Mouse (Mus musculus) embryonic facial prominence, embryonic 12.5 days (tissue): ENCODE measurements around the gene Csmd2. TPM values are rescaled to one million over a fixed set of nuclear protein-coding genes. Genes with fewer than 3 reads are reported as not detected.
"Not testable (repeated sequence)": the region's sequence is repeated elsewhere in the genome, so short reads cannot be mapped to it uniquely, and the experiment has no call there.

Source experiments
- ATAC-seq: fragments of 200-750 bp; cut with Nextera tagmentation; 2 replicates; pipeline ENCODE4 v1.8.0; 2017; ENCODE audit not compliant: insufficient number of reproducible peaks, insufficient read depth, low FRiP score, low TSS enrichment
- H3K27ac ChIP-seq: fragments of 300-500 bp; sonication (generic); 2 replicates; pipeline ENCODE4 v1.5.1; 2016; ENCODE audit warnings: mild to moderate bottlenecking
- H3K27me3 ChIP-seq: fragments of 300-500 bp; sonication (generic); 2 replicates; pipeline ENCODE4 v1.6.1; 2016; ENCODE audit warnings: mild to moderate bottlenecking, moderate library complexity
- H3K36me3 ChIP-seq: fragments of 300-500 bp; sonication (generic); 2 replicates; pipeline ENCODE4 v1.6.1; 2016; ENCODE audit warnings: mild to moderate bottlenecking
- H3K4me1 ChIP-seq: fragments of 300-500 bp; sonication (generic); 2 replicates; pipeline ENCODE4 v1.6.1; 2016
- H3K4me2 ChIP-seq: fragments of 300-500 bp; sonication (generic); replicated peaks from 2 replicates; pipeline ENCODE4 v1.6.1; 2016; ENCODE audit warnings: mild to moderate bottlenecking, moderate library complexity
- H3K4me3 ChIP-seq: fragments of 300-500 bp; sonication (generic); 2 replicates; pipeline ENCODE4 v1.5.1; 2016; ENCODE audit warnings: mild to moderate bottlenecking
- H3K9ac ChIP-seq: fragments of 300-500 bp; sonication (generic); 2 replicates; pipeline ENCODE4 v1.6.1; 2016; ENCODE audit warnings: mild to moderate bottlenecking, moderate library complexity
- H3K9me3 ChIP-seq: fragments of 300-500 bp; sonication (generic); 2 replicates; pipeline ENCODE4 v1.6.1; 2016; ENCODE audit warnings: mild to moderate bottlenecking, moderate library complexity
- WGBS: fragments of 180-500 bp; shearing (Covaris S2); methylation state at CpG from one replicate; pipeline ENCODE4 v1.1.7; 2016; 5-methylcytosine and 5-hydroxymethylcytosine counted together
- polyA plus RNA-seq: library from polyadenylated mRNA; unstranded; fragments of >200 nt; fragmentation: Nextera tagmentation; extraction: Ambion mirVana; gene quantifications from 2 replicates; pipeline ENCODE4 v1.2.1, GENCODE M21; 2016

The Csmd2 gene
- polyA plus RNA-seq, 1 experiment from 2014 or later, result 0.54 TPM

DNA sequence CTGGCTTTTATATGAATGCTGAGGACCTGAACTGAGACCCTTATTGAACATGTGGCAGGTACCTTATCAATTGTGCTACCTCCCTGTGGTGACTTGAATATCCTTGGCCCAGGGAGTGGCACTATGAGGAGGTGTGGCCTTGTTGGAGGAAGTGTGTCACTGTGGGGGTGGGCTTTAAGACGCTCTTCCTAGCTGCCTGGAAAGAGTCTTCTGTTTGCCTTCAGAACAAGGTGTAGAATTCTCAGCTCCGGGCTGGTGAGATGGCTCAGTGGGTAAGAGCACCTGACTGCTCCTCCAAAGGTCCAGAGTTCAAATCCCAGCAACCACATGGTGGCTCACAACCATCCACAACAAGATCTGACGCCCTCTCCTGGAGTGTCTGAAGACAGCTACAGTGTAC, 624.1 kb downstream of the Csmd2 start:
- not testable (repeated sequence) for ATAC-seq, H3K4me2 ChIP-seq
- 84% methylated on average over 3 of the region's 3 CpGs for WGBS

DNA sequence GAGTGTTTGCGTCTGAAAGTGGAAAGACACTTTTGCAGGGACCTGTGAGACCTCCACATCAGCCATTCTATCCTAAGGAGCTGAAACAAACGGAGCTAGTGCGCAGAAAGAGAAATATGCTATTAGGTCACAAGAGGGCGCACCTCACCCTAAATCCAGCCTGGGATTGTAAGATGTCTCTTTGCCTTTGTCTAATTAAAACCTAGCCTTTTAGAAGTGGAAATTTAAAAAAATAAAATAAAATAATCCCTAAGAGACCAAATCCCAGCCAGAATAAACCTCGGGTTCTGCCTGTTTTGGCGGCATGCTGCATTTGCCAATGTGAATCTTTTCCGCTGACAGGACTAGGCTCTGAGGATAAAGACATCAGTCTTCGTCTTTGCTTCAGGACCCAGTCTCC, 625.7 kb downstream of the Csmd2 start:
- ATAC-seq, result no peak
- Histone ChIP-seq H3K27me3 (no peaks in the 10 kb centered on the region), H3K4me1 (peaks cover 25% of the 10 kb centered on the region), H3K9ac (no peak overlapping the region), H3K9me3 (no peaks in the 10 kb centered on the region), H3K4me2 (no peak overlapping the region), H3K4me3 (no peak overlapping the region), H3K36me3 (no peaks in the 10 kb centered on the region), H3K27ac (no peak overlapping the region)
- 20% methylated on average over 8 of the region's 8 CpGs for WGBS

More for the DNA sequence above, 624.1 kb downstream of the Csmd2 start:
- H3K9ac ChIP-seq, H3K27me3 ChIP-seq, H3K36me3 ChIP-seq, H3K27ac ChIP-seq, H3K4me1 ChIP-seq, H3K4me3 ChIP-seq, H3K9me3 ChIP-seq: not testable (repeated sequence)

DNA sequence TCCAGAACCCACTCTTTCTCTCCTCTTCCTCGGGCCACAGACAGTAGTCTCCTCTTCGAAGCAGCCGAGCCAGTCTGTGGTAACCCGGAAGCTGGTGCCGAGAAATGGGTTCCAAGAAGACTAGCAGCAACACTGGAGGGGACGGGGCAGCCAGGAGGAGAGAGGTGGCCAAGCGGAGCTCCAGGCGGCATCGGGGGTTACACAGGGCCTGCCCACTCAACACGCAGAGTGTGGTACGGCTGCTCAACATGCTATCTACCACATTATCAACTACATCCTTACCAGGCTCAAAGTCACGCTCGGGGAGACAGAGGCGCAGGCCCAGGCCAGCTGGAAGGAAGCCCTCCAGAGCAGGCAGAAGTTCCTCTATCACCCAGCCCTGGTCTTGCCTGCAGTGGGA, 628.1 kb downstream of the Csmd2 start:
- Histone ChIP-seq H3K4me2 (no peak overlapping the region), H3K4me1 (peaks cover 34% of the 10 kb centered on the region), H3K36me3 (no peaks in the 10 kb centered on the region), H3K27ac (no peak overlapping the region), H3K4me3 (no peak overlapping the region), H3K27me3 (no peaks in the 10 kb centered on the region), H3K9ac (no peak overlapping the region), H3K9me3 (no peaks in the 10 kb centered on the region)
- WGBS, result 86% methylated on average over 14 of the region's 14 CpGs
- ATAC-seq, result no peak

Other genes starting within 250 kb of the Csmd2 start
- gene CK137956, start 16.9 kb upstream of the Csmd2 start, polyA plus RNA-seq, result 0.06 TPM in 1 of 2 replicates, not detected in the other